Mouse (Mus musculus): ENCODE measurements around the gene Clec4a4. TPM values are rescaled to one million over a fixed set of nuclear protein-coding genes. Genes with fewer than 3 reads are reported as not detected.
"Not testable (repeated sequence)": the region's sequence is repeated elsewhere in the genome, so short reads cannot be mapped to it uniquely, and the experiment has no call there.

Gene Clec4a4
- not detected in 2 replicates for polyA plus RNA-seq (2015; fragmentation: Nextera tagmentation; extraction: Ambion mirVana)

GRCm38 (mm10) chr6:122989876-122990437 is at the start of gene Clec4a4:
Gene Clec4a4, plus strand, starts transcription at chr6:122990367.
- H3K36me3 ChIP-seq = no peaks in the 10 kb centered on the region
- no peaks in the 10 kb centered on the region for H3K4me1 ChIP-seq (replicated peaks)
- 53% methylated on average over 6 of the region's 6 CpGs for WGBS (ENCODE audit: insufficient replicate concordance)

GRCm38 (mm10) chr6:122946760-122947159 is 43.4 kb upstream of the Clec4a4 start:
- no peak overlapping the region for H3K4me2 ChIP-seq
- ATAC-seq (ENCODE audit: low read depth) = no peak
- 50% methylated on average over 2 of the region's 2 CpGs for WGBS (ENCODE audit: insufficient replicate concordance)
- no peak for DNase-seq
- H3K27me3 ChIP-seq = no peaks in the 10 kb centered on the region
- H3K27ac ChIP-seq = no peak overlapping the region
- H3K36me3 ChIP-seq = no peaks in the 10 kb centered on the region
- no peaks in the 10 kb centered on the region for H3K4me1 ChIP-seq (replicated peaks)
- H3K4me3 ChIP-seq (replicated peaks) = no peak overlapping the region
- no peak overlapping the region for H3K9ac ChIP-seq
- no peaks in the 10 kb centered on the region for H3K9me3 ChIP-seq (replicated peaks)

More at GRCm38 (mm10) chr6:122989876-122990437, at the start of gene Clec4a4:
- Histone ChIP-seq H3K9me3 (replicated peaks) (0 out of 2 replicates have a peak, but pooled peaks cover 4% of the 10 kb centered on the region), H3K9ac (no peak within 1 kb of the TSS), H3K27ac (no peak within 1 kb of the TSS), H3K4me3 (replicated peaks) (no peak within 1 kb of the TSS), H3K4me2 (no peak within 1 kb of the TSS), H3K27me3 (no peaks in the 10 kb centered on the region)
- DNase-seq (no peak), ATAC-seq (ENCODE audit: low read depth) (no peak)

- Histone ChIP-seq H3K9ac (no peak within 1 kb of the TSS), H3K36me3 (no peaks in the 10 kb centered on the region), H3K27ac (no peak within 1 kb of the TSS), H3K4me3 (replicated peaks) (no peak within 1 kb of the TSS), H3K4me1 (replicated peaks) (no peaks in the 10 kb centered on the region), H3K27me3 (no peaks in the 10 kb centered on the region), H3K4me2 (no peak within 1 kb of the TSS), H3K9me3 (replicated peaks) (no peaks in the 10 kb centered on the region)
- WGBS (ENCODE audit: insufficient replicate concordance) = 53% methylated on average over 8 of the region's 8 CpGs
- ATAC-seq (ENCODE audit: low read depth) = no peak
- no peak for DNase-seq
Measured at GRCm38 (mm10) chr6:122952401-122952800, 37.8 kb upstream of the Clec4a4 start, which contains the start of gene Clec4a3. Gene Clec4a3, plus strand, starts transcription at chr6:122952515.

GRCm38 (mm10) chr6:122964562-122964961 is 25.6 kb upstream of the Clec4a4 start:
- no peak for DNase-seq
- no peak overlapping the region for H3K4me3 ChIP-seq (replicated peaks)
- H3K27ac ChIP-seq = no peak overlapping the region
- no peaks in the 10 kb centered on the region for H3K27me3 ChIP-seq
- 66% methylated on average over 2 of the region's 2 CpGs for WGBS (ENCODE audit: insufficient replicate concordance)
- H3K4me2 ChIP-seq = no peak overlapping the region
- no peaks in the 10 kb centered on the region for H3K9me3 ChIP-seq (replicated peaks)
- no peak for ATAC-seq (ENCODE audit: low read depth)
- H3K4me1 ChIP-seq (replicated peaks) = no peaks in the 10 kb centered on the region
- H3K36me3 ChIP-seq = no peaks in the 10 kb centered on the region
- no peak overlapping the region for H3K9ac ChIP-seq

GRCm38 (mm10) chr6:122969048-122969447 is 21.1 kb upstream of the Clec4a4 start:
- Histone ChIP-seq H3K4me2 (no peak overlapping the region), H3K9ac (no peak overlapping the region), H3K4me1 (replicated peaks) (no peaks in the 10 kb centered on the region), H3K27me3 (no peaks in the 10 kb centered on the region), H3K4me3 (replicated peaks) (no peak overlapping the region), H3K36me3 (no peaks in the 10 kb centered on the region), H3K27ac (no peak overlapping the region), H3K9me3 (replicated peaks) (no peaks in the 10 kb centered on the region)
- DNase-seq = no peak
- 59% methylated on average over 2 of the region's 2 CpGs for WGBS (ENCODE audit: insufficient replicate concordance)
- ATAC-seq (ENCODE audit: low read depth) = no peak

GRCm38 (mm10) chr6:123004696-123005095 is 14.5 kb downstream of the Clec4a4 start:
- H3K27me3 ChIP-seq; H3K4me3 ChIP-seq (replicated peaks); ATAC-seq (ENCODE audit: low read depth); H3K4me1 ChIP-seq (replicated peaks); H3K4me2 ChIP-seq; H3K9me3 ChIP-seq (replicated peaks); H3K36me3 ChIP-seq; DNase-seq; H3K27ac ChIP-seq; H3K9ac ChIP-seq: not testable (repeated sequence)
- WGBS (ENCODE audit: insufficient replicate concordance) = 55% methylated on average over 2 of the region's 2 CpGs

- Histone ChIP-seq H3K9me3 (replicated peaks) (no peaks in the 10 kb centered on the region), H3K4me3 (replicated peaks) (no peak overlapping the region), H3K9ac (no peak overlapping the region), H3K27me3 (no peaks in the 10 kb centered on the region), H3K4me2 (no peak overlapping the region), H3K27ac (no peak overlapping the region), H3K4me1 (replicated peaks) (no peaks in the 10 kb centered on the region), H3K36me3 (no peaks in the 10 kb centered on the region)
- DNase-seq (no peak), ATAC-seq (ENCODE audit: low read depth) (no peak)
- WGBS (ENCODE audit: insufficient replicate concordance) = 32% methylated on average over 1 of the region's 1 CpGs
Measured at GRCm38 (mm10) chr6:123005591-123005990, 15.4 kb downstream of the Clec4a4 start.

GRCm38 (mm10) chr6:123049742-123050372 is 59.7 kb downstream of the Clec4a4 start, which contains the start of gene Clec4b1:
Gene Clec4b1, plus strand, starts transcription at chr6:123049962.
- ATAC-seq (ENCODE audit: low read depth) = no peak
- H3K4me3 ChIP-seq (replicated peaks) = no peak within 1 kb of the TSS
- no peak within 1 kb of the TSS for H3K27ac ChIP-seq
- H3K4me1 ChIP-seq (replicated peaks) = no peaks in the 10 kb centered on the region
- H3K4me2 ChIP-seq = no peak within 1 kb of the TSS
- 50% methylated on average over 2 of the region's 2 CpGs for WGBS (ENCODE audit: insufficient replicate concordance)
- no peaks in the 10 kb centered on the region; the same call in 1 of the 2 replicates for H3K9me3 ChIP-seq (replicated peaks)
- H3K27me3 ChIP-seq = no peaks in the 10 kb centered on the region
- DNase-seq = no peak
- no peak within 1 kb of the TSS for H3K9ac ChIP-seq
- no peaks in the 10 kb centered on the region for H3K36me3 ChIP-seq

Other genes starting within 250 kb of the Clec4a4 start
- 18.6 and 21.4 TPM in 2 replicates for gene Slc2a3, start 188.7 kb upstream of the Clec4a4 start, polyA plus RNA-seq (2015; fragmentation: Nextera tagmentation; extraction: Ambion mirVana)
- 1.0 and 1.2 TPM in 2 replicates for gene Foxj2, start 170.5 kb upstream of the Clec4a4 start, polyA plus RNA-seq (2015; fragmentation: Nextera tagmentation; extraction: Ambion mirVana)
- gene C3ar1, start 134.2 kb upstream of the Clec4a4 start, polyA plus RNA-seq (2015; fragmentation: Nextera tagmentation; extraction: Ambion mirVana) = 1.1 and 1.3 TPM in 2 replicates
- 24.9 and 27.8 TPM in 2 replicates for gene Necap1, start 115.9 kb upstream of the Clec4a4 start, polyA plus RNA-seq (2015; fragmentation: Nextera tagmentation; extraction: Ambion mirVana)
- gene Clec4a1, start 68.5 kb upstream of the Clec4a4 start, polyA plus RNA-seq (2015; fragmentation: Nextera tagmentation; extraction: Ambion mirVana) = 3.7 TPM in 2 replicates
- 3.5 and 3.6 TPM in 2 replicates for gene Clec4a3, start 37.9 kb upstream of the Clec4a4 start, polyA plus RNA-seq (2015; fragmentation: Nextera tagmentation; extraction: Ambion mirVana)
- gene Clec4b1, start 59.6 kb downstream of the Clec4a4 start, polyA plus RNA-seq (2015; fragmentation: Nextera tagmentation; extraction: Ambion mirVana) = not detected in 2 replicates
- gene Clec4a2, start 116.1 kb downstream of the Clec4a4 start, polyA plus RNA-seq (2015; fragmentation: Nextera tagmentation; extraction: Ambion mirVana) = 6.8 and 6.9 TPM in 2 replicates
- gene Clec4b2, start 182.5 kb downstream of the Clec4a4 start, polyA plus RNA-seq (2015; fragmentation: Nextera tagmentation; extraction: Ambion mirVana) = 0.08 and 0.09 TPM in 2 replicates
- 8.5 and 8.9 TPM in 2 replicates for gene Clec4n, start 239.5 kb downstream of the Clec4a4 start, polyA plus RNA-seq (2015; fragmentation: Nextera tagmentation; extraction: Ambion mirVana)